Mouse (Mus musculus) lung, postnatal 0 days (tissue): Measurements from ENCODE around the gene Limk1. TPM values are rescaled to one million over a fixed set of nuclear protein-coding genes. Genes with fewer than 3 reads are reported as not detected.

ENCODE experiments used
- ATAC-seq: fragments of 200-750 bp; cut with Nextera tagmentation; 2 replicates; pipeline ENCODE4 v1.8.0; 2017; ENCODE audit warnings: moderate library complexity
- DNase-seq: peaks from one replicate; pipeline ENCODE4 v3.0.0-alpha.2; 2016; ENCODE audit warnings: low spot score
- H3K27ac ChIP-seq: fragments of 300-500 bp; sonication (generic); 2 replicates; pipeline ENCODE4 v1.5.1; 2014; ENCODE audit warnings: antibody characterized with exemption, mild to moderate bottlenecking, low read length, mixed read lengths
- H3K27me3 ChIP-seq: fragments of 300-500 bp; sonication (generic); replicated peaks from 2 replicates; pipeline ENCODE4 v1.6.1; 2014; ENCODE audit warnings: low read length, mixed read lengths; ENCODE audit not compliant: insufficient read depth
- H3K36me3 ChIP-seq: fragments of 300-500 bp; sonication (generic); 2 replicates; pipeline ENCODE4 v1.6.1; 2014; ENCODE audit warnings: low read length, mixed read lengths; ENCODE audit not compliant: insufficient read depth
- H3K4me1 ChIP-seq: fragments of 300-500 bp; sonication (generic); 2 replicates; pipeline ENCODE4 v1.6.1; 2014; ENCODE audit warnings: antibody characterized with exemption, low read depth, low read length, mixed read lengths; ENCODE audit not compliant: insufficient read depth
- H3K4me2 ChIP-seq: fragments of 300-500 bp; sonication (generic); replicated peaks from 2 replicates; pipeline ENCODE4 v1.6.1; 2014; ENCODE audit warnings: low read depth, mild to moderate bottlenecking, low read length, moderate library complexity, mixed read lengths
- H3K4me3 ChIP-seq: fragments of 300-500 bp; sonication (generic); 2 replicates; pipeline ENCODE4 v1.5.1; 2014; ENCODE audit warnings: low read depth, low read length
- H3K9ac ChIP-seq: fragments of 300-500 bp; sonication (generic); replicated peaks from 2 replicates; pipeline ENCODE4 v1.6.1; 2014; ENCODE audit warnings: low read depth, mild to moderate bottlenecking
- H3K9me3 ChIP-seq: fragments of 300-500 bp; sonication (generic); 2 replicates; pipeline ENCODE4 v1.6.1; 2016; ENCODE audit warnings: low read length, mixed read lengths
- CTCF ChIP-seq: IDR thresholded peaks from 2 replicates; pipeline ENCODE4 v1.5.1; 2016; ENCODE audit warnings: antibody characterized with exemption, mild to moderate bottlenecking
- EP300 ChIP-seq: IDR thresholded peaks from 2 replicates; pipeline ENCODE4 v1.6.1; 2016; ENCODE audit warnings: antibody characterized with exemption, mild to moderate bottlenecking, control low read depth
- WGBS: fragments of 180-500 bp; shearing (Covaris S2); extraction: QIAGEN DNeasy Blood & Tissue Kit; methylation state at CpG from one replicate; pipeline ENCODE4 v1.1.7; 2014; 5-methylcytosine and 5-hydroxymethylcytosine counted together
- polyA plus RNA-seq: library from polyadenylated mRNA; unstranded; fragments of >200 nt; fragmentation: Nextera tagmentation; extraction: Ambion mirVana; gene quantifications from 2 replicates; pipeline ENCODE4 v1.2.1, GENCODE M21; 2015

The Limk1 gene
- polyA plus RNA-seq, 1 experiment from 2014 or later = 10.2 TPM

GRCm38 (mm10) chr5:134680238-134680637, 8.2 kb downstream of the Limk1 start:
- Histone ChIP-seq H3K9me3 (no peaks in the 10 kb centered on the region), H3K4me3 (no peak overlapping the region), H3K36me3 (no peaks in the 10 kb centered on the region), H3K27me3 (no peaks in the 10 kb centered on the region), H3K4me1 (peaks cover 30% of the 10 kb centered on the region; the same call in 1 of the 2 replicates), H3K4me2 (0 out of 2 replicates have a peak overlapping the region, but pooled peaks have one; percentile 5), H3K27ac (peak overlapping the region; percentile 77), H3K9ac (no peak overlapping the region)
- WGBS = 43% methylated on average over 12 of the region's 12 CpGs
- ATAC-seq (peak; percentile 40), DNase-seq (peak; percentile 84)
- TF ChIP-seq CTCF (no peak), EP300 (peak; percentile 65; the same call in 1 of the 2 replicates)

GRCm38 (mm10) chr5:134678827-134679546, 9.4 kb downstream of the Limk1 start:
- H3K4me2 ChIP-seq = no peak overlapping the region
- WGBS = 76% methylated on average over 8 of the region's 8 CpGs
- no peak for ATAC-seq
- no peaks in the 10 kb centered on the region for H3K36me3 ChIP-seq
- no peaks in the 10 kb centered on the region for H3K9me3 ChIP-seq
- H3K4me1 ChIP-seq = peaks cover 35% of the 10 kb centered on the region; the same call in 1 of the 2 replicates
- TF ChIP-seq CTCF (no peak), EP300 (no peak)
- no peak overlapping the region for H3K4me3 ChIP-seq
- H3K27ac ChIP-seq = peak overlapping the region; percentile 89
- H3K9ac ChIP-seq = no peak overlapping the region; the same call in 1 of the 2 replicates
- H3K27me3 ChIP-seq = no peaks in the 10 kb centered on the region
- no peak for DNase-seq

GRCm38 (mm10) chr5:134678031-134678430, 10.4 kb downstream of the Limk1 start:
- Histone ChIP-seq H3K4me3 (peak overlapping the region; percentile 11), H3K4me2 (peak overlapping the region; percentile 54), H3K27ac (peak overlapping the region; percentile 89), H3K4me1 (peaks cover 35% of the 10 kb centered on the region; the same call in 1 of the 2 replicates), H3K9ac (peak overlapping the region; percentile 4; the same call in 1 of the 2 replicates), H3K36me3 (no peaks in the 10 kb centered on the region), H3K27me3 (no peaks in the 10 kb centered on the region), H3K9me3 (no peaks in the 10 kb centered on the region)
- WGBS = 83% methylated on average over 3 of the region's 3 CpGs
- peak; percentile 27 for ATAC-seq
- TF ChIP-seq EP300 (no peak), CTCF (no peak)
- DNase-seq = peak; percentile 71

GRCm38 (mm10) chr5:134677491-134677890, 10.9 kb downstream of the Limk1 start:
- H3K27me3 ChIP-seq = no peaks in the 10 kb centered on the region
- H3K4me3 ChIP-seq = peak overlapping the region; percentile 11
- TF ChIP-seq EP300 = no peak
- no peak for TF ChIP-seq CTCF
- DNase-seq (no peak), ATAC-seq (no peak)
- 0 out of 2 replicates have a peak, but pooled peaks cover 1% of the 10 kb centered on the region for H3K36me3 ChIP-seq
- peaks cover 35% of the 10 kb centered on the region; the same call in 1 of the 2 replicates for H3K4me1 ChIP-seq
- WGBS = 83% methylated on average over 5 of the region's 5 CpGs
- H3K27ac ChIP-seq = peak overlapping the region; percentile 89
- peak overlapping the region; percentile 4; the same call in 1 of the 2 replicates for H3K9ac ChIP-seq
- H3K4me2 ChIP-seq = peak overlapping the region; percentile 54
- no peaks in the 10 kb centered on the region for H3K9me3 ChIP-seq

- H3K4me1 ChIP-seq = peaks cover 35% of the 10 kb centered on the region; the same call in 1 of the 2 replicates
Observed at GRCm38 (mm10) chr5:134675956-134676759, 12.2 kb downstream of the Limk1 start.

GRCm38 (mm10) chr5:134674977-134675376, 13.4 kb downstream of the Limk1 start:
- Histone ChIP-seq H3K27me3 (no peaks in the 10 kb centered on the region), H3K4me2 (no peak overlapping the region), H3K4me1 (peaks cover 24% of the 10 kb centered on the region; the same call in 1 of the 2 replicates), H3K4me3 (no peak overlapping the region), H3K9ac (peak overlapping the region; percentile 13), H3K36me3 (0 out of 2 replicates have a peak, but pooled peaks cover 10% of the 10 kb centered on the region), H3K9me3 (no peaks in the 10 kb centered on the region), H3K27ac (peak overlapping the region; percentile 89)
- TF ChIP-seq CTCF (no peak), EP300 (no peak)
- 66% methylated on average over 5 of the region's 5 CpGs for WGBS
- DNase-seq (no peak), ATAC-seq (no peak)

More at GRCm38 (mm10) chr5:134675956-134676759, 12.2 kb downstream of the Limk1 start:
- peak overlapping the region; percentile 16; the same call in 1 of the 2 replicates for H3K4me3 ChIP-seq
- H3K9me3 ChIP-seq = no peaks in the 10 kb centered on the region
- peak overlapping the region; percentile 54 for H3K4me2 ChIP-seq
- H3K27me3 ChIP-seq = no peaks in the 10 kb centered on the region
- DNase-seq (peak; percentile 98), ATAC-seq (peak; percentile 88)
- H3K36me3 ChIP-seq = 0 out of 2 replicates have a peak, but pooled peaks cover 7% of the 10 kb centered on the region
- H3K9ac ChIP-seq = peak overlapping the region; percentile 36
- WGBS = under 1% methylated on average over 14 of the region's 14 CpGs
- TF ChIP-seq EP300 (peak; percentile 97), CTCF (peak; percentile 13)
- peak overlapping the region; percentile 89 for H3K27ac ChIP-seq
